Mouse (Mus musculus) lung, postnatal 0 days (tissue): ENCODE measurements around the gene Fam135a. TPM values are rescaled to one million over a fixed set of nuclear protein-coding genes. Genes with fewer than 3 reads are reported as not detected.

ENCODE experiments used
- ATAC-seq: fragments of 200-750 bp; cut with Nextera tagmentation; 2 replicates; pipeline ENCODE4 v1.8.0; 2017; ENCODE audit warnings: moderate library complexity
- DNase-seq: peaks from one replicate; pipeline ENCODE4 v3.0.0-alpha.2; 2016; ENCODE audit warnings: low spot score
- H3K27ac ChIP-seq: fragments of 300-500 bp; sonication (generic); 2 replicates; pipeline ENCODE4 v1.5.1; 2014; ENCODE audit warnings: antibody characterized with exemption, mild to moderate bottlenecking, low read length, mixed read lengths
- H3K27me3 ChIP-seq: fragments of 300-500 bp; sonication (generic); replicated peaks from 2 replicates; pipeline ENCODE4 v1.6.1; 2014; ENCODE audit warnings: low read length, mixed read lengths; ENCODE audit not compliant: insufficient read depth
- H3K36me3 ChIP-seq: fragments of 300-500 bp; sonication (generic); 2 replicates; pipeline ENCODE4 v1.6.1; 2014; ENCODE audit warnings: low read length, mixed read lengths; ENCODE audit not compliant: insufficient read depth
- H3K4me1 ChIP-seq: fragments of 300-500 bp; sonication (generic); 2 replicates; pipeline ENCODE4 v1.6.1; 2014; ENCODE audit warnings: antibody characterized with exemption, low read depth, low read length, mixed read lengths; ENCODE audit not compliant: insufficient read depth
- H3K4me2 ChIP-seq: fragments of 300-500 bp; sonication (generic); replicated peaks from 2 replicates; pipeline ENCODE4 v1.6.1; 2014; ENCODE audit warnings: low read depth, mild to moderate bottlenecking, low read length, moderate library complexity, mixed read lengths
- H3K4me3 ChIP-seq: fragments of 300-500 bp; sonication (generic); 2 replicates; pipeline ENCODE4 v1.5.1; 2014; ENCODE audit warnings: low read depth, low read length
- H3K9ac ChIP-seq: fragments of 300-500 bp; sonication (generic); replicated peaks from 2 replicates; pipeline ENCODE4 v1.6.1; 2014; ENCODE audit warnings: low read depth, mild to moderate bottlenecking
- H3K9me3 ChIP-seq: fragments of 300-500 bp; sonication (generic); 2 replicates; pipeline ENCODE4 v1.6.1; 2016; ENCODE audit warnings: low read length, mixed read lengths
- CTCF ChIP-seq: IDR thresholded peaks from 2 replicates; pipeline ENCODE4 v1.5.1; 2016; ENCODE audit warnings: antibody characterized with exemption, mild to moderate bottlenecking
- EP300 ChIP-seq: IDR thresholded peaks from 2 replicates; pipeline ENCODE4 v1.6.1; 2016; ENCODE audit warnings: antibody characterized with exemption, mild to moderate bottlenecking, control low read depth
- WGBS: fragments of 180-500 bp; shearing (Covaris S2); extraction: QIAGEN DNeasy Blood & Tissue Kit; methylation state at CpG from one replicate; pipeline ENCODE4 v1.1.7; 2014; 5-methylcytosine and 5-hydroxymethylcytosine counted together
- polyA plus RNA-seq: library from polyadenylated mRNA; unstranded; fragments of >200 nt; fragmentation: Nextera tagmentation; extraction: Ambion mirVana; gene quantifications from 2 replicates; pipeline ENCODE4 v1.2.1, GENCODE M21; 2015

Gene Fam135a
- polyA plus RNA-seq, 1 experiment from 2014 or later: 15.2 TPM

- H3K27ac ChIP-seq: no peak overlapping the region
- DNase-seq: no peak
- H3K27me3 ChIP-seq: no peaks in the 10 kb centered on the region
- no peak for ATAC-seq
- H3K9ac ChIP-seq: no peak overlapping the region
- no peak overlapping the region for H3K4me3 ChIP-seq
- H3K36me3 ChIP-seq: 0 out of 2 replicates have a peak, but pooled peaks cover 3% of the 10 kb centered on the region
- H3K4me2 ChIP-seq: no peak overlapping the region
- WGBS: 72% methylated on average over 5 of the region's 5 CpGs
- H3K4me1 ChIP-seq: no peaks in the 10 kb centered on the region
- no peaks in the 10 kb centered on the region for H3K9me3 ChIP-seq
- no peak for TF ChIP-seq EP300
- no peak for TF ChIP-seq CTCF
Observed at GRCm38 (mm10) chr1:24045627-24046026, 54.5 kb downstream of the Fam135a start.

GRCm38 (mm10) chr1:24043007-24043406 lies 57.1 kb downstream of the Fam135a start:
- DNase-seq: no peak
- H3K9ac ChIP-seq: no peak overlapping the region
- 88% methylated on average over 5 of the region's 5 CpGs for WGBS

GRCm38 (mm10) chr1:24033759-24034423 lies 66.2 kb downstream of the Fam135a start:
- Histone ChIP-seq H3K27ac (no peak overlapping the region), H3K4me3 (no peak overlapping the region), H3K4me2 (no peak overlapping the region), H3K4me1 (no peaks in the 10 kb centered on the region), H3K9ac (no peak overlapping the region), H3K36me3 (no peaks in the 10 kb centered on the region), H3K9me3 (no peaks in the 10 kb centered on the region), H3K27me3 (no peaks in the 10 kb centered on the region)
- DNase-seq (peak; percentile 45), ATAC-seq (no peak)
- 60% methylated on average over 2 of the region's 2 CpGs for WGBS
- TF ChIP-seq EP300 (no peak), CTCF (peak; percentile 63)

More at GRCm38 (mm10) chr1:24043007-24043406, 57.1 kb downstream of the Fam135a start:
- Histone ChIP-seq H3K27me3 (no peaks in the 10 kb centered on the region), H3K36me3 (0 out of 2 replicates have a peak, but pooled peaks cover 3% of the 10 kb centered on the region), H3K4me3 (no peak overlapping the region), H3K4me1 (no peaks in the 10 kb centered on the region), H3K9me3 (no peaks in the 10 kb centered on the region), H3K4me2 (no peak overlapping the region), H3K27ac (no peak overlapping the region)
- no peak for ATAC-seq
- TF ChIP-seq CTCF: no peak
- no peak for TF ChIP-seq EP300

GRCm38 (mm10) chr1:24010821-24011220 lies 89.3 kb downstream of the Fam135a start:
- Histone ChIP-seq H3K4me2 (no peak overlapping the region), H3K4me3 (no peak overlapping the region), H3K27ac (no peak overlapping the region), H3K9ac (no peak overlapping the region), H3K36me3 (0 out of 2 replicates have a peak, but pooled peaks cover 4% of the 10 kb centered on the region), H3K4me1 (no peaks in the 10 kb centered on the region), H3K27me3 (no peaks in the 10 kb centered on the region), H3K9me3 (no peaks in the 10 kb centered on the region)
- DNase-seq (no peak), ATAC-seq (no peak)
- 91% methylated on average over 6 of the region's 6 CpGs for WGBS
- TF ChIP-seq EP300: no peak
- TF ChIP-seq CTCF: no peak

GRCm38 (mm10) chr1:24010016-24010415 lies 90.1 kb downstream of the Fam135a start:
- DNase-seq: no peak
- 85% methylated on average over 6 of the region's 6 CpGs for WGBS
- no peak for TF ChIP-seq CTCF
- no peak for TF ChIP-seq EP300

GRCm38 (mm10) chr1:24007621-24008020 lies 92.5 kb downstream of the Fam135a start:
- H3K4me1 ChIP-seq: no peaks in the 10 kb centered on the region
- no peak overlapping the region for H3K4me2 ChIP-seq
- no peaks in the 10 kb centered on the region for H3K9me3 ChIP-seq
- H3K36me3 ChIP-seq: no peaks in the 10 kb centered on the region
- no peak overlapping the region for H3K9ac ChIP-seq
- H3K4me3 ChIP-seq: no peak overlapping the region
- peak; percentile 87 for DNase-seq
- 57% methylated on average over 8 of the region's 8 CpGs for WGBS
- no peak overlapping the region for H3K27ac ChIP-seq
- no peaks in the 10 kb centered on the region for H3K27me3 ChIP-seq
- ATAC-seq: peak; percentile 93
- peak; percentile 88 for TF ChIP-seq EP300
- TF ChIP-seq CTCF: no peak

More at GRCm38 (mm10) chr1:24010016-24010415, 90.1 kb downstream of the Fam135a start:
- no peak for ATAC-seq
- Histone ChIP-seq H3K27me3 (no peaks in the 10 kb centered on the region), H3K9ac (no peak overlapping the region), H3K27ac (no peak overlapping the region), H3K4me3 (no peak overlapping the region), H3K36me3 (0 out of 2 replicates have a peak, but pooled peaks cover 4% of the 10 kb centered on the region), H3K4me2 (no peak overlapping the region), H3K9me3 (no peaks in the 10 kb centered on the region), H3K4me1 (no peaks in the 10 kb centered on the region)
